Mouse (Mus musculus) liver, embryonic 14.5 days (tissue): ENCODE measurements at regions not wholly inside any gene's neighbourhood (a gene's known extent, or its start where the extent isn't known, plus 50 kb on each side); places are given as distances from the start of the nearest gene placed in this dataset.
A peak's percentile ranks its signal among the peaks of the same experiment; 100 is the strongest.

ENCODE experiments used
- ATAC-seq: fragments of 200-750 bp; cut with Nextera tagmentation; 2 replicates; pipeline ENCODE4 v1.8.0; 2017; ENCODE audit warnings: moderate number of reproducible peaks, mild to moderate bottlenecking, moderate library complexity; ENCODE audit not compliant: insufficient read depth
- DNase-seq, 3 experiments: peaks; one replicate each; pipeline ENCODE4 v3.0.0-alpha.2; 2012 to 2013; ENCODE audit warnings: low read depth in 3 of 3, low spot score in 3 of 3
- H3K27ac ChIP-seq: fragments of 300-500 bp; sonication (generic); 2 replicates; pipeline ENCODE4 v1.5.1; 2014; ENCODE audit warnings: moderate library complexity, mild to moderate bottlenecking, control low read depth, inconsistent platforms
- H3K27me3 ChIP-seq: fragments of 300-500 bp; sonication (generic); 2 replicates; pipeline ENCODE4 v1.6.1; 2014; ENCODE audit warnings: mild to moderate bottlenecking, low read length, moderate library complexity; ENCODE audit not compliant: control insufficient read depth, insufficient read depth
- H3K36me3 ChIP-seq: fragments of 300-500 bp; sonication (generic); replicated peaks from 2 replicates; pipeline ENCODE4 v1.6.1; 2014; ENCODE audit warnings: low read depth; ENCODE audit not compliant: control insufficient read depth, insufficient read depth
- H3K4me1 ChIP-seq, 2 experiments: fragments of 200-500 bp in 1 of 2; fragments of 300-500 bp in 1 of 2; sonication (generic) in 1 of 2; replicated peaks; 2 replicates each; pipeline ENCODE4 v1.6.1; 2012 to 2014; ENCODE audit warnings: antibody characterized with exemption in 1 of 2, inconsistent platforms in 1 of 2, low read length in 1 of 2; ENCODE audit not compliant: control insufficient read depth in 2 of 2, insufficient read depth in 2 of 2
- H3K4me2 ChIP-seq: fragments of 300-500 bp; sonication (generic); 2 replicates; pipeline ENCODE4 v1.6.1; 2014; ENCODE audit warnings: low read depth, mild to moderate bottlenecking, control low read depth, moderate library complexity
- H3K4me3 ChIP-seq, 2 experiments: fragments of 200-500 bp in 1 of 2; fragments of 300-500 bp in 1 of 2; sonication (generic) in 1 of 2; 2 replicates each; pipeline ENCODE4 v1.5.1; 2012 to 2014; ENCODE audit warnings: low read depth in 2 of 2, low read length in 2 of 2, mild to moderate bottlenecking in 2 of 2, control low read depth in 1 of 2, inconsistent platforms in 1 of 2, moderate library complexity in 1 of 2; ENCODE audit not compliant: insufficient read depth in 1 of 2
- H3K9ac ChIP-seq: fragments of 300-500 bp; sonication (generic); replicated peaks from 2 replicates; pipeline ENCODE4 v1.6.1; 2014; ENCODE audit warnings: mild to moderate bottlenecking, control low read depth, moderate library complexity
- H3K9me3 ChIP-seq: fragments of 300-500 bp; sonication (generic); 2 replicates; pipeline ENCODE4 v1.6.1; 2016; ENCODE audit warnings: low read length, mixed read lengths; ENCODE audit not compliant: control insufficient read depth
- CTCF ChIP-seq: IDR thresholded peaks from 2 replicates; pipeline ENCODE4 v1.5.1; 2016; ENCODE audit warnings: antibody characterized with exemption, low read depth, control low read depth
- EP300 ChIP-seq: IDR thresholded peaks from 2 replicates; pipeline ENCODE4 v1.6.1; 2016; ENCODE audit warnings: antibody characterized with exemption, low read depth
- WGBS: fragments of 180-500 bp; shearing (Covaris S2); extraction: QIAGEN DNeasy Blood & Tissue Kit; methylation state at CpG from one replicate; pipeline ENCODE4 v1.1.7; 2014; ENCODE audit not compliant: insufficient replicate concordance; 5-methylcytosine and 5-hydroxymethylcytosine counted together

DNA sequence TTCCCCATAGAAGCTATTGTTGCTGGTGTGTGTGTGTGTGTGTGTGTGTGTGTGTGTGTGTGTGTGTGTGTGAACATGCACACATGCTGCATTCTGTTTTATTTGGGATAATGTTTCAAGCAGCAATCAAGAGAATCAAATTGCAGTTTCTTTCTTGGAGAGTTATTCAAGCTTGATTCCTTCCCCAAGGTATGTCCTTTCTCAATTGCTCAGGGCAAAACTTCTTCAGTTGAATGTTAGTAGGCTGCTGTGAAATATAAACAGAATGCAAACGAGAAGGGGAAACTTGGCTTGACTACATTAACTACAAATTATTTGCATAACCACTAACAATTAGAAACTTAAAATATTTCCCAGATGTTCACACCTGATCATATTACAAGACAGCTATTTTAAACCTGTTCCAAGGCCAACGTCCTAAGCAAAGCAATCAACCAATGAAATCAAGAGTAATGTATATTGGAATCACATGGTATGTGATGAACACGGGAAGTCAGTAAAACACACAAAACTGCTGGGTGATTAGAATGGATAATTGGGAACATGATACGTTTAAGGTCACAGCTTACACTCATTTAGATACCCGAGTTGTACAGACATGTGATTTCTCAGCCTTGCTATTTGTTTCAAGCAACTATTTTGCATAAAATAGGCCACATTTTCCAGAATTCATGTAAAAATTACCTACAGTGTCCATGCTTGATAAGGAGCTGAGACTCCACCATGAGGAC lies 116.2 kb downstream of the Cxcl12 start:
- H3K27me3 ChIP-seq: no peaks in the 10 kb centered on the region
- H3K4me3 ChIP-seq: no peak overlapping the region
- TF ChIP-seq CTCF (no peak), EP300 (no peak)
- no peak overlapping the region for H3K9ac ChIP-seq
- H3K4me2 ChIP-seq: no peak overlapping the region
- no peaks in the 10 kb centered on the region for H3K4me1 ChIP-seq
- no peaks in the 10 kb centered on the region for H3K9me3 ChIP-seq
- H3K27ac ChIP-seq: no peak overlapping the region
- WGBS: 49% methylated on average over 5 of the region's 5 CpGs
- ATAC-seq: no peak
- no peak for DNase-seq
- no peaks in the 10 kb centered on the region for H3K36me3 ChIP-seq

DNA sequence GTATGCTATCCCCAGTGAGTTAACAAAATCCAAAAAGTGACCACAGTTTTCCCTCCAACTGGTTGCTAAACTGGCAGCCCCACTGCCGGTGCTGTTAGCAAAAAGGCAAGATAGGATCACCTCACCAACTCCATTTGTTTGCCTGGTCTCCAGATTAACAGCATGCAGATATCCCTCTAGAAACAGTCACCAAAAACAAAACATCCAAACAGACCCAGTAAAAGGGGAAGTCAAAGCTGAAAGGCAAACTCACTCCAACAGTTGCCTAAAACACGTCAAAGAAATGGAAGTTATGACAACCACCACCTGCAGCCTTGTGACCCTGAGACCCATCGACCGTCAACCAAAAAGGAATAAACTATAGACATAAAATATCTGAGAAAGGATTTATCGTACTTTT lies 119.1 kb downstream of the Cxcl12 start:
- TF ChIP-seq EP300 (no peak), CTCF (no peak)

DNA sequence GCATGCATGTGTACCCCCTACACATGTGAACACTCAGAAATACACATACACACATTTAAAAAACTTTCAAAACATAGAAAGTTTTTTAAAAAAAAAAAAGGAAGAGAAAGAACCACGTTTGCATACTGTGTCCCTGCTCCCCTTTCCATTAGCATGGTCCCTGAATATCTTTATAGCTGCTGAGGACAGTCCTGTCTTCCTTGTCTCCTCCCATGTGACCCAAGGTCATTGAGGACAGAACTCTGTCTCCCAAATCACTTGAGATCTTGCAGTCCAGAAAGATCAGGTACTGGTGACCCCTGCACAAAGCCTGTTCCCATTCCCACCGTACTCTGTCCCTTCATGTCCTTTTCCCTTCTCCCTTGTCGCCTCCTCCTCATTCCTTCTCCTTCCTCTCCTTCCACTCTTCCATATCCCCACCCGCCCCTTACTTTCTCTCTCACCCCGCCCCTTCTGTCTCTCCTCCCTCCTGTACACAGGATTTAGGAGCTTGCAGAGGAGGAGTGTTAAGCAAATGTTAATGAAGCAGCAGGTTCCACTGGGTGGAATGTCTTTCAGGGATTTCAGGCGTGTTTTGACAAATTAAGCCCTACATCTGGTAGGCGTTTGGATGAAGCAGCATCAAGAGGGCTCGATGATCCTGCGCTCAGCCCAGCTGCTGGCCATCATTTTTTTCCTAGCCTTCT lies 125.6 kb downstream of the Cxcl12 start:
- Histone ChIP-seq H3K9ac (no peak overlapping the region), H3K36me3 (no peaks in the 10 kb centered on the region), H3K9me3 (no peaks in the 10 kb centered on the region), H3K27me3 (no peaks in the 10 kb centered on the region), H3K4me1 (peaks cover 0 to 5% of the 10 kb centered on the region in 2 experiments; a peak in 1 of 4 replicates), H3K4me2 (no peak overlapping the region), H3K27ac (no peak overlapping the region), H3K4me3 (no peak overlapping the region)
- WGBS: 43% methylated on average over 9 of the region's 9 CpGs
- ATAC-seq (no peak), DNase-seq (no peak)
- TF ChIP-seq EP300: no peak
- no peak for TF ChIP-seq CTCF

More for the DNA sequence above, 119.1 kb downstream of the Cxcl12 start:
- H3K4me2 ChIP-seq: no peak overlapping the region
- no peaks in the 10 kb centered on the region for H3K9me3 ChIP-seq
- H3K36me3 ChIP-seq: no peaks in the 10 kb centered on the region
- 48% methylated on average over 5 of the region's 5 CpGs for WGBS
- no peak overlapping the region for H3K9ac ChIP-seq
- no peak for DNase-seq
- no peak overlapping the region for H3K4me3 ChIP-seq
- no peak overlapping the region for H3K27ac ChIP-seq
- ATAC-seq: no peak
- H3K27me3 ChIP-seq: no peaks in the 10 kb centered on the region
- H3K4me1 ChIP-seq: no peaks in the 10 kb centered on the region

DNA sequence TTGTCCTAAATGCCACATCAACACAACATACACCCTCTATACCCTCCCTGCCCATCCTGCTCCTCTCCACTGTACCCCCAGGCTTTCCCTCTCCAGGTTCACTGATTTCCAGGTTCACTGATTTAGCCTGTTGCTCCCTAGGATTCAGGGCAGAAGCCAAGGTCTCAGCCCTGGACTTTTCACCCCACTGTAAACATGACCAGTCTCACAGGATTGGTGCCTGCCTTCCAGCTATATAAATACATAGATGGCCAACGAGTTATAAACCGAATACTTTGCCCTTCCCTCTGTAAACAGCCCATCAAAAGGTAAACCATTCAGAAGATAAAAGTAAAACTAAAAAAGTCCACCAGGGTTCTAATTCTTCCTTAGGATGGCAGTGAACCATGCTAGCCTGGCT lies 129.6 kb downstream of the Cxcl12 start:
- 49% methylated on average over 2 of the region's 2 CpGs for WGBS
- ATAC-seq: peak; percentile 61; the same call in 1 of the 2 replicates
- DNase-seq: peak; percentile 24 to 30 (median 27)
- Histone ChIP-seq H3K36me3 (no peaks in the 10 kb centered on the region), H3K4me2 (no peak overlapping the region), H3K27me3 (no peaks in the 10 kb centered on the region), H3K4me1 (peaks cover 0 to 16% of the 10 kb centered on the region in 2 experiments; a peak in 2 of 4 replicates), H3K4me3 (no peak overlapping the region), H3K27ac (no peak overlapping the region), H3K9ac (no peak overlapping the region), H3K9me3 (no peaks in the 10 kb centered on the region)
- TF ChIP-seq CTCF: no peak
- TF ChIP-seq EP300: no peak

DNA sequence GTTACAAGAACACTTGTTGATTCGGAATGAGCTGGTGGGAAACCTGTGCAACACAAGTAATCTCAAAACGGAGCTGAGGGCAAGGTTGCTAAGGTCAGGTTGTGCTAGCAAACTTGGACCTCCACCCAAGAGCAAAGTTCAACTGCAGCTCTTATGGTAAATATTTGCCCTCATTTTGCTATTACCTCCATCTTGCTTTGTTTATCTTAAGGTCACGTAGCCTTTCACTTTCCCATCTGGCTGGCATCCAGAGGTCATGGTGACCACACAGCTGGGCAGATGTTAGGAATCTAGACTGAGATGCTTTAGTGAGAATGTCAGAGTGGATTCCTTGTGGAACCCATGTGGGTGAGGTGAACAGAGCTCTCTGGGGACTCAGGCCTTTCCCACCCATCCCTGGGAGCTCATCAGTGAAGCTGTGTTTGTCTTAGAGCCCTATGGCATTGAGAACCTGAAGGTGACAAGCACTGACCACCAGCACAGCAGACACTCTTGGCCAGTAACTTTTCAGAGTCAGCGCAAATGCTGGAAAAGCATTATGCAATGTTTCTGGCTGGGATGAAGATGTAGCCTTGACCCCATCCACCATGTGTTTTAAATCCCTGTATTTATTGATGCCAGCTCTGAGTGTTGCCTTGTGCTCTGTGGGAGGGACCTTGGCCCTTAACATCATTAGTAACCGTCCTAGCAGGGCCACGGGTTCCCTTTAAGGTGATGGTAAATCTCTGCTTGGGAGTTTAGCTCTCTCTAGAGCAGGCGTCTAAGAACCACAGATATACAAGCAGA lies 131.4 kb downstream of the Cxcl12 start:
- Histone ChIP-seq H3K36me3 (no peaks in the 10 kb centered on the region), H3K27ac (no peak overlapping the region), H3K27me3 (no peaks in the 10 kb centered on the region), H3K4me3 (no peak overlapping the region), H3K4me1 (peaks cover 0 to 16% of the 10 kb centered on the region in 2 experiments; a peak in 2 of 4 replicates), H3K4me2 (no peak overlapping the region), H3K9me3 (no peaks in the 10 kb centered on the region), H3K9ac (no peak overlapping the region)
- ATAC-seq (peak; percentile 68), DNase-seq (peak; percentile 9 to 34 (median 29))
- TF ChIP-seq EP300: no peak; the same call in 1 of the 2 replicates
- 58% methylated on average over 7 of the region's 7 CpGs for WGBS
